Mouse (Mus musculus) thymus, adult 2 months (tissue): ENCODE data around the gene Lce1d.

Source experiments
- CTCF ChIP-seq: fragments of 200-500 bp; IDR thresholded peaks from 2 replicates; pipeline ENCODE4 v1.5.1; 2012; ENCODE audit warnings: mild to moderate bottlenecking, control low read depth, low read length, moderate library complexity, borderline replicate concordance; ENCODE audit not compliant: control insufficient read depth, poor library complexity, insufficient read depth; ENCODE audit errors: extremely low read depth
- POLR2A ChIP-seq: fragments of 200-500 bp; IDR thresholded peaks from 2 replicates; pipeline ENCODE4 v1.6.1; 2012; ENCODE audit warnings: mild to moderate bottlenecking, low read length, control low read depth, moderate library complexity; ENCODE audit not compliant: control insufficient read depth, poor library complexity, insufficient read depth; ENCODE audit errors: extremely low read depth

GRCm38 (mm10) chr3:92694613-92695012, 7.6 kb upstream of the Lce1d start:
- TF ChIP-seq POLR2A = no peak
- TF ChIP-seq CTCF = no peak
